Mouse (Mus musculus) CH12.LX (cell line): ENCODE measurements at regions not wholly inside any gene's neighbourhood (a gene's known extent, or its start where the extent isn't known, plus 50 kb on each side); places are given as distances from the start of the nearest gene placed in this dataset.

ENCODE experiments used
- DNase-seq: peaks from one replicate; pipeline ENCODE4 v3.0.0-alpha.2; 2013; ENCODE audit errors: extremely low read depth
- H3K27ac ChIP-seq: 2 replicates; pipeline ENCODE4 v1.5.1; 2012; ENCODE audit warnings: low read depth, mild to moderate bottlenecking, control low read depth, moderate library complexity; ENCODE audit not compliant: insufficient read depth
- H3K27me3 ChIP-seq: replicated peaks from 2 replicates; pipeline ENCODE3; 2012; ENCODE audit warnings: inconsistent platforms
- H3K36me3 ChIP-seq, 2 experiments: replicated peaks in 1 of 2; 2 replicates each; pipeline versions ENCODE3 to v1.6.1; 2012; ENCODE audit warnings: inconsistent platforms in 1 of 2, low read length in 1 of 2, mild to moderate bottlenecking in 1 of 2, mixed read lengths in 1 of 2, moderate library complexity in 1 of 2; ENCODE audit not compliant: control insufficient read depth in 1 of 2, insufficient read depth in 1 of 2
- H3K4me1 ChIP-seq, 2 experiments: 2 replicates each; pipeline ENCODE4 v1.6.1; 2012; ENCODE audit warnings: inconsistent platforms in 1 of 2, moderate library complexity in 1 of 2; ENCODE audit not compliant: insufficient read depth in 2 of 2, control insufficient read depth in 1 of 2
- H3K4me2 ChIP-seq: 2 replicates; pipeline ENCODE4 v1.6.1; 2012; ENCODE audit warnings: low read depth, mild to moderate bottlenecking, control low read depth; ENCODE audit not compliant: poor library complexity, insufficient read depth, severe bottlenecking
- H3K4me3 ChIP-seq, 3 experiments: fragments of 150-350 bp in 1 of 3; sonication (generic) in 1 of 3; replicated peaks in 1 of 3; 2 replicates each; pipeline versions ENCODE3 to v1.5.1; 2011 to 2012; ENCODE audit warnings: low read depth in 2 of 3, low read length in 2 of 3, mild to moderate bottlenecking in 2 of 3, moderate library complexity in 2 of 3, control low read depth in 1 of 3, improper control_type of control experiment in 1 of 3, inconsistent platforms in 1 of 3, mixed read lengths in 1 of 3; ENCODE audit not compliant: poor library complexity in 1 of 3
- H3K79me2 ChIP-seq: replicated peaks from 2 replicates; pipeline ENCODE4 v1.6.1; 2012; ENCODE audit warnings: mild to moderate bottlenecking, moderate library complexity; ENCODE audit not compliant: control insufficient read depth, poor library complexity, insufficient read depth, severe bottlenecking; ENCODE audit errors: extremely low read depth
- H3K9ac ChIP-seq: 2 replicates; pipeline ENCODE4 v1.6.1; 2012; ENCODE audit warnings: low read depth, mild to moderate bottlenecking, control low read depth, moderate library complexity; ENCODE audit not compliant: insufficient read depth
- H3K9me3 ChIP-seq: replicated peaks from 2 replicates; pipeline ENCODE3; 2012; ENCODE audit warnings: low read length, inconsistent platforms, mixed read lengths
- BHLHE40 ChIP-seq: IDR thresholded peaks from 2 replicates; pipeline ENCODE4 v1.6.1; 2011; ENCODE audit warnings: mild to moderate bottlenecking, low read depth, low read length, improper control_type of control experiment
- CHD1 ChIP-seq: IDR thresholded peaks from 2 replicates; pipeline ENCODE4 v1.6.1; 2012; ENCODE audit warnings: low read depth, low read length, improper control_type of control experiment, inconsistent platforms
- CTCF ChIP-seq, 2 experiments: IDR thresholded peaks in 1 of 2; conservative IDR thresholded peaks in 1 of 2; 2 replicates each; pipeline ENCODE4 v1.5.1; 2011 to 2012; ENCODE audit warnings: low read depth in 2 of 2, low read length in 2 of 2, improper control_type of control experiment in 1 of 2, inconsistent platforms in 1 of 2, mild to moderate bottlenecking in 1 of 2, moderate library complexity in 1 of 2
- IRF4 ChIP-seq: IDR thresholded peaks from 2 replicates; pipeline ENCODE4 v1.6.1; 2014; ENCODE audit warnings: low read depth, mild to moderate bottlenecking, inconsistent platforms, low read length, improper control_type of control experiment
- JUND ChIP-seq: conservative IDR thresholded peaks from 2 replicates; pipeline ENCODE4 v1.6.1; 2011; ENCODE audit warnings: low read depth, low read length, improper control_type of control experiment
- MAZ ChIP-seq: IDR thresholded peaks from 2 replicates; pipeline ENCODE4 v1.6.1; 2012; ENCODE audit warnings: low read depth, mild to moderate bottlenecking, inconsistent platforms, low read length, improper control_type of control experiment, moderate library complexity
- MEF2A ChIP-seq: IDR thresholded peaks from 2 replicates; pipeline ENCODE4 v1.6.1; 2014; ENCODE audit warnings: low read depth, mild to moderate bottlenecking, inconsistent platforms, low read length, improper control_type of control experiment, borderline replicate concordance
- MXI1 ChIP-seq: IDR thresholded peaks from 2 replicates; pipeline ENCODE4 v1.6.1; 2011; ENCODE audit warnings: mild to moderate bottlenecking, low read depth, low read length, improper control_type of control experiment
- NELFE ChIP-seq: IDR thresholded peaks from 2 replicates; pipeline ENCODE4 v1.6.1; 2011; ENCODE audit warnings: low read depth, low read length, improper control_type of control experiment
- NRF1 ChIP-seq: IDR thresholded peaks from 2 replicates; pipeline ENCODE4 v1.6.1; 2014; ENCODE audit warnings: low read depth, mild to moderate bottlenecking, inconsistent platforms, low read length, improper control_type of control experiment, moderate library complexity
- POLR2A ChIP-seq: IDR thresholded peaks from 2 replicates; pipeline ENCODE4 v1.6.1; 2011; ENCODE audit warnings: low read depth, mild to moderate bottlenecking, improper control_type of control experiment, low read length
- RAD21 ChIP-seq: IDR thresholded peaks from 2 replicates; pipeline ENCODE4 v1.6.1; 2011; ENCODE audit warnings: low read depth, mild to moderate bottlenecking, low read length, improper control_type of control experiment, moderate library complexity
- RCOR1 ChIP-seq: conservative IDR thresholded peaks from 2 replicates; pipeline ENCODE4 v1.6.1; 2012; ENCODE audit warnings: low read depth, mild to moderate bottlenecking, inconsistent platforms, low read length, improper control_type of control experiment
- SIN3A ChIP-seq: IDR thresholded peaks from 2 replicates; pipeline ENCODE4 v1.6.1; 2012; ENCODE audit warnings: low read length, improper control_type of control experiment, inconsistent platforms
- ZNF384 ChIP-seq: IDR thresholded peaks from 2 replicates; pipeline ENCODE4 v1.6.1; 2012; ENCODE audit warnings: low read depth, low read length, improper control_type of control experiment, inconsistent platforms
- dilution Hi-C: fragments of 300-500 bp; cut with MboI; formaldehyde crosslinking; loops from 2 replicates; pipeline ENCODE4 v1.14.3; 2020; ENCODE audit warnings: low sequenced_read_pairs; ENCODE audit not compliant: extremely low pct_unique_long_range_greater_than_20kb, extremely low pct_ligation_motif_present
- in situ Hi-C: fragments of 300-500 bp; cut with MboI; formaldehyde crosslinking; loops from 3 replicates; pipeline ENCODE4 v1.14.3; 2019; ENCODE audit warnings: low sequenced_read_pairs, low pct_ligation_motif_present, low pct_unique_long_range_greater_than_20kb, mixed read lengths

GRCm38 (mm10) chr1:147138176-147138575, 643.6 kb downstream of the Brinp3 start:
- Histone ChIP-seq H3K27ac (no peak overlapping the region), H3K27me3 (no peaks in the 10 kb centered on the region), H3K4me1 (no peaks in the 10 kb centered on the region), H3K36me3 (no peaks in the 10 kb centered on the region), H3K9ac (no peak overlapping the region), H3K4me3 (no peak overlapping the region), H3K9me3 (peaks cover 6% of the 10 kb centered on the region), H3K4me2 (no peak overlapping the region), H3K79me2 (no peaks in the 10 kb centered on the region)
- no peak for DNase-seq
- in situ Hi-C loops, result no loop called here
- TF ChIP-seq MEF2A (no peak), BHLHE40 (no peak), MXI1 (no peak), SIN3A (no peak), ZNF384 (no peak)
- dilution Hi-C loops, result no loop called here

- Histone ChIP-seq H3K4me1 (no peaks in the 10 kb centered on the region), H3K4me2 (no peak overlapping the region), H3K9ac (no peak overlapping the region), H3K36me3 (no peaks in the 10 kb centered on the region), H3K27me3 (no peaks in the 10 kb centered on the region), H3K27ac (no peak overlapping the region), H3K4me3 (no peak overlapping the region), H3K79me2 (no peaks in the 10 kb centered on the region), H3K9me3 (peaks cover 4% of the 10 kb centered on the region)
- in situ Hi-C loops, result no loop called here
- TF ChIP-seq JUND (no peak), NRF1 (no peak), POLR2A (no peak), RAD21 (no peak), BHLHE40 (no peak)
- no peak for DNase-seq
- dilution Hi-C loops, result no loop called here
Measured at GRCm38 (mm10) chr1:147175350-147175749, 680.8 kb downstream of the Brinp3 start.

GRCm38 (mm10) chr1:147186799-147187198, 692.2 kb downstream of the Brinp3 start:
- no peak for DNase-seq
- Histone ChIP-seq H3K4me3 (no peak overlapping the region), H3K36me3 (no peaks in the 10 kb centered on the region), H3K4me2 (no peak overlapping the region), H3K27me3 (no peaks in the 10 kb centered on the region), H3K4me1 (no peaks in the 10 kb centered on the region), H3K79me2 (no peaks in the 10 kb centered on the region), H3K9me3 (peaks cover 16% of the 10 kb centered on the region)
- TF ChIP-seq MAZ (no peak), CTCF (conservative IDR thresholded peaks at IDR 0.05 in 1 of 2, IDR thresholded peaks at IDR 0.05 in 1 of 2; ENCODE audit: low read depth in 2 of 2, low read length in 2 of 2) (no peak), NELFE (no peak), JUND (no peak), RCOR1 (no peak), CHD1 (no peak), IRF4 (no peak)
- TF ChIP-seq, all 38 proteins: peak for 0
- Histone ChIP-seq H3K27ac (no peak overlapping the region), H3K9ac (no peak overlapping the region)
- dilution Hi-C loops (no loop called here), in situ Hi-C loops (no loop called here)
